Mouse (Mus musculus) urinary bladder, postnatal 10 days (tissue): ENCODE measurements around the gene Zfp414.
A peak's percentile ranks its signal among the peaks of the same experiment; 100 is the strongest.
"Not testable (repeated sequence)": the region's sequence is repeated elsewhere in the genome, so short reads cannot be mapped to it uniquely, and the experiment has no call there.

Experiments
- DNase-seq: peaks from one replicate; pipeline ENCODE4 v3.0.0; 2022; ENCODE audit warnings: low spot score

Gene Zfp414

GRCm38 (mm10) chr17:33628621-33629486 lies at the start of gene Zfp414:
Gene Zfp414 (plus strand): TSS chr17:33629090.
- peak; percentile 74 for DNase-seq

GRCm38 (mm10) chr17:33584061-33584460 lies 44.8 kb upstream of the Zfp414 start:
- no peak for DNase-seq

- DNase-seq = no peak
Measured at GRCm38 (mm10) chr17:33586011-33586410, 42.9 kb upstream of the Zfp414 start.

- DNase-seq = no peak
Measured at GRCm38 (mm10) chr17:33597271-33597670, 31.6 kb upstream of the Zfp414 start.

GRCm38 (mm10) chr17:33598506-33598905 lies 30.4 kb upstream of the Zfp414 start:
- DNase-seq = no peak

GRCm38 (mm10) chr17:33599836-33600475 lies 28.9 kb upstream of the Zfp414 start:
- DNase-seq = no peak

- DNase-seq = no peak
Measured at GRCm38 (mm10) chr17:33600831-33601230, 28.1 kb upstream of the Zfp414 start.

- DNase-seq = no peak
Measured at GRCm38 (mm10) chr17:33601947-33602346, 26.9 kb upstream of the Zfp414 start.

- DNase-seq = no peak
Measured at GRCm38 (mm10) chr17:33607273-33607672, 21.6 kb upstream of the Zfp414 start.

GRCm38 (mm10) chr17:33610548-33610947 lies 18.3 kb upstream of the Zfp414 start:
- DNase-seq = no peak

GRCm38 (mm10) chr17:33613726-33614125 lies 15.2 kb upstream of the Zfp414 start:
- not testable (repeated sequence) for DNase-seq

GRCm38 (mm10) chr17:33627281-33627680 lies 1.6 kb upstream of the Zfp414 start:
- no peak for DNase-seq

GRCm38 (mm10) chr17:33629487-33630125 lies 716 bp downstream of the Zfp414 start:
- DNase-seq = no peak

GRCm38 (mm10) chr17:33630171-33630895 lies 1.4 kb downstream of the Zfp414 start:
- DNase-seq = no peak

- DNase-seq = no peak
Measured at GRCm38 (mm10) chr17:33631236-33631635, 2.3 kb downstream of the Zfp414 start.

- no peak for DNase-seq
Measured at GRCm38 (mm10) chr17:33631796-33632195, 2.9 kb downstream of the Zfp414 start.

- DNase-seq = no peak
Measured at GRCm38 (mm10) chr17:33637038-33637437, 8.1 kb downstream of the Zfp414 start.

- DNase-seq = no peak
Measured at GRCm38 (mm10) chr17:33637516-33638276, 8.8 kb downstream of the Zfp414 start, which contains the start of gene Pram1. Gene Pram1 (plus strand): TSS chr17:33638056.

GRCm38 (mm10) chr17:33639743-33640142 lies 10.9 kb downstream of the Zfp414 start:
- DNase-seq = no peak

GRCm38 (mm10) chr17:33644068-33644467 lies 15.2 kb downstream of the Zfp414 start:
- no peak for DNase-seq

- DNase-seq = no peak
Measured at GRCm38 (mm10) chr17:33645073-33645472, 16.2 kb downstream of the Zfp414 start.
